Mouse (Mus musculus) limb, embryonic 12.5 days (tissue): ENCODE results near the gene Rplp0. TPM values are rescaled to one million over a fixed set of nuclear protein-coding genes. Genes with fewer than 3 reads are reported as not detected.

Experiments used
- ATAC-seq: fragments of 200-750 bp; cut with Nextera tagmentation; 2 replicates; pipeline ENCODE4 v1.8.0; 2017; ENCODE audit warnings: low read depth, moderate TSS enrichment; ENCODE audit not compliant: insufficient number of reproducible peaks, insufficient read depth, low FRiP score, low TSS enrichment
- H3K27ac ChIP-seq: fragments of 300-500 bp; sonication (generic); 2 replicates; pipeline ENCODE4 v1.5.1; 2016; ENCODE audit warnings: mild to moderate bottlenecking, moderate library complexity
- H3K27me3 ChIP-seq: fragments of 300-500 bp; sonication (generic); 2 replicates; pipeline ENCODE4 v1.6.1; 2016; ENCODE audit warnings: mild to moderate bottlenecking, moderate library complexity
- H3K36me3 ChIP-seq: fragments of 300-500 bp; sonication (generic); 2 replicates; pipeline ENCODE4 v1.6.1; 2016; ENCODE audit warnings: mild to moderate bottlenecking, moderate library complexity
- H3K4me1 ChIP-seq: fragments of 300-500 bp; sonication (generic); replicated peaks from 2 replicates; pipeline ENCODE4 v1.6.1; 2016
- H3K4me2 ChIP-seq: fragments of 300-500 bp; sonication (generic); 2 replicates; pipeline ENCODE4 v1.6.1; 2016; ENCODE audit warnings: mild to moderate bottlenecking, moderate library complexity
- H3K4me3 ChIP-seq: fragments of 300-500 bp; sonication (generic); replicated peaks from 2 replicates; pipeline ENCODE4 v1.5.1; 2016; ENCODE audit warnings: mild to moderate bottlenecking
- H3K9ac ChIP-seq: fragments of 300-500 bp; sonication (generic); replicated peaks from 2 replicates; pipeline ENCODE4 v1.6.1; 2016; ENCODE audit warnings: mild to moderate bottlenecking, moderate library complexity
- H3K9me3 ChIP-seq: fragments of 300-500 bp; sonication (generic); 2 replicates; pipeline ENCODE4 v1.6.1; 2016; ENCODE audit warnings: mild to moderate bottlenecking, moderate library complexity
- WGBS: fragments of 180-500 bp; shearing (Covaris S2); methylation state at CpG from one replicate; pipeline ENCODE4 v1.1.7; 2016; 5-methylcytosine and 5-hydroxymethylcytosine counted together
- polyA plus RNA-seq: library from polyadenylated mRNA; unstranded; fragments of >200 nt; fragmentation: Nextera tagmentation; extraction: Ambion mirVana; gene quantifications from 2 replicates; pipeline ENCODE4 v1.2.1, GENCODE M21; 2016

Gene Rplp0
- polyA plus RNA-seq, 1 experiment from 2014 or later = 1,237 TPM

- Histone ChIP-seq H3K9me3 (no peaks in the 10 kb centered on the region), H3K9ac (peak overlapping the region; percentile 23; the same call in 1 of the 2 replicates), H3K36me3 (peaks cover 39% of the 10 kb centered on the region), H3K4me1 (peaks cover 56% of the 10 kb centered on the region), H3K27ac (peak overlapping the region; percentile 72), H3K27me3 (no peaks in the 10 kb centered on the region), H3K4me2 (peak overlapping the region; percentile 7; the same call in 1 of the 2 replicates), H3K4me3 (no peak overlapping the region)
- ATAC-seq = no peak
- 50% methylated on average over 19 of the region's 19 CpGs for WGBS
Observed at GRCm38 (mm10) chr5:115542635-115543384, 16.5 kb upstream of the Rplp0 start.

- H3K4me3 ChIP-seq = no peak overlapping the region
- H3K27ac ChIP-seq = peak overlapping the region; percentile 72; the same call in 1 of the 2 replicates
- ATAC-seq = no peak; the same call in none of the 2 replicates
- H3K4me2 ChIP-seq = peak overlapping the region; percentile 19
- 56% methylated on average over 17 of the region's 17 CpGs for WGBS
- H3K9me3 ChIP-seq = no peaks in the 10 kb centered on the region
- H3K36me3 ChIP-seq = peaks cover 48% of the 10 kb centered on the region
- H3K9ac ChIP-seq = peak overlapping the region; percentile 40; the same call in 1 of the 2 replicates
- peaks cover 48% of the 10 kb centered on the region for H3K4me1 ChIP-seq
- H3K27me3 ChIP-seq = no peaks in the 10 kb centered on the region
Observed at GRCm38 (mm10) chr5:115543509-115544253, 15.6 kb upstream of the Rplp0 start.

- H3K4me2 ChIP-seq = no peak overlapping the region
- H3K9me3 ChIP-seq = no peaks in the 10 kb centered on the region
- H3K4me1 ChIP-seq = peaks cover 44% of the 10 kb centered on the region
- 0 out of 2 replicates have a peak overlapping the region, but pooled peaks have one; percentile 66 for H3K27ac ChIP-seq
- peak overlapping the region; percentile 42; the same call in 1 of the 2 replicates for H3K9ac ChIP-seq
- H3K36me3 ChIP-seq = peaks cover 58% of the 10 kb centered on the region
- H3K27me3 ChIP-seq = no peaks in the 10 kb centered on the region
- WGBS = 59% methylated on average over 18 of the region's 18 CpGs
- no peak overlapping the region for H3K4me3 ChIP-seq
- peak; percentile 12; the same call in 1 of the 2 replicates for ATAC-seq
Observed at GRCm38 (mm10) chr5:115544655-115545185, 14.5 kb upstream of the Rplp0 start.

- Histone ChIP-seq H3K27me3 (no peaks in the 10 kb centered on the region), H3K4me1 (peaks cover 44% of the 10 kb centered on the region), H3K4me2 (no peak overlapping the region), H3K9me3 (no peaks in the 10 kb centered on the region), H3K36me3 (peaks cover 67% of the 10 kb centered on the region), H3K9ac (0 out of 2 replicates have a peak overlapping the region, but pooled peaks have one; percentile 42), H3K27ac (no peak overlapping the region), H3K4me3 (no peak overlapping the region)
- 83% methylated on average over 14 of the region's 14 CpGs for WGBS
- ATAC-seq = no peak
Observed at GRCm38 (mm10) chr5:115545636-115546035, 13.6 kb upstream of the Rplp0 start.

- ATAC-seq = no peak
- H3K4me1 ChIP-seq = peaks cover 44% of the 10 kb centered on the region
Observed at GRCm38 (mm10) chr5:115546536-115546935, 12.7 kb upstream of the Rplp0 start.

GRCm38 (mm10) chr5:115547014-115547413, 12.3 kb upstream of the Rplp0 start:
- peaks cover 81% of the 10 kb centered on the region for H3K36me3 ChIP-seq
- no peak overlapping the region for H3K4me2 ChIP-seq
- H3K27ac ChIP-seq = peak overlapping the region; percentile 50
- H3K9ac ChIP-seq = peak overlapping the region; percentile 34; the same call in 1 of the 2 replicates
- no peak overlapping the region for H3K4me3 ChIP-seq
- no peak for ATAC-seq
- H3K9me3 ChIP-seq = no peaks in the 10 kb centered on the region
- peaks cover 43% of the 10 kb centered on the region for H3K4me1 ChIP-seq
- 60% methylated on average over 6 of the region's 6 CpGs for WGBS
- H3K27me3 ChIP-seq = no peaks in the 10 kb centered on the region

More at GRCm38 (mm10) chr5:115546536-115546935, 12.7 kb upstream of the Rplp0 start:
- Histone ChIP-seq H3K27me3 (no peaks in the 10 kb centered on the region), H3K27ac (peak overlapping the region; percentile 50), H3K9ac (peak overlapping the region; percentile 34), H3K9me3 (no peaks in the 10 kb centered on the region), H3K4me3 (no peak overlapping the region), H3K36me3 (peaks cover 76% of the 10 kb centered on the region), H3K4me2 (no peak overlapping the region)
- 82% methylated on average over 11 of the region's 11 CpGs for WGBS

GRCm38 (mm10) chr5:115547421-115547820, 11.8 kb upstream of the Rplp0 start:
- H3K36me3 ChIP-seq = peaks cover 85% of the 10 kb centered on the region
- no peak overlapping the region for H3K4me3 ChIP-seq
- H3K4me1 ChIP-seq = peaks cover 39% of the 10 kb centered on the region
- H3K27ac ChIP-seq = peak overlapping the region; percentile 50; the same call in 1 of the 2 replicates
- H3K27me3 ChIP-seq = no peaks in the 10 kb centered on the region
- 85% methylated on average over 7 of the region's 7 CpGs for WGBS
- H3K9ac ChIP-seq = no peak overlapping the region
- ATAC-seq = no peak
- no peaks in the 10 kb centered on the region for H3K9me3 ChIP-seq
- H3K4me2 ChIP-seq = no peak overlapping the region

- ATAC-seq = no peak
- Histone ChIP-seq H3K4me3 (no peak overlapping the region), H3K36me3 (peaks cover 97% of the 10 kb centered on the region), H3K27ac (no peak overlapping the region), H3K4me1 (peaks cover 26% of the 10 kb centered on the region), H3K9me3 (no peaks in the 10 kb centered on the region), H3K27me3 (no peaks in the 10 kb centered on the region), H3K4me2 (no peak overlapping the region), H3K9ac (no peak overlapping the region)
- WGBS = 89% methylated on average over 18 of the region's 18 CpGs
Observed at GRCm38 (mm10) chr5:115548501-115549285, 10.6 kb upstream of the Rplp0 start.

GRCm38 (mm10) chr5:115550482-115551005, 8.7 kb upstream of the Rplp0 start:
- Histone ChIP-seq H3K9ac (0 out of 2 replicates have a peak overlapping the region, but pooled peaks have one; percentile 8), H3K27ac (no peak overlapping the region), H3K27me3 (no peaks in the 10 kb centered on the region), H3K4me1 (peaks cover 8% of the 10 kb centered on the region; the same call in 1 of the 2 replicates), H3K9me3 (no peaks in the 10 kb centered on the region), H3K4me2 (no peak overlapping the region), H3K4me3 (no peak overlapping the region), H3K36me3 (peaks cover 99% of the 10 kb centered on the region)
- 72% methylated on average over 11 of the region's 11 CpGs for WGBS
- no peak for ATAC-seq

GRCm38 (mm10) chr5:115551386-115551785, 7.9 kb upstream of the Rplp0 start:
- no peaks in the 10 kb centered on the region for H3K27me3 ChIP-seq
- no peaks in the 10 kb centered on the region for H3K9me3 ChIP-seq
- no peak overlapping the region for H3K4me2 ChIP-seq
- 83% methylated on average over 12 of the region's 12 CpGs for WGBS
- no peak overlapping the region for H3K4me3 ChIP-seq
- H3K27ac ChIP-seq = no peak overlapping the region
- H3K4me1 ChIP-seq = peaks cover 8% of the 10 kb centered on the region
- ATAC-seq = no peak
- H3K36me3 ChIP-seq = peaks cover 92% of the 10 kb centered on the region
- H3K9ac ChIP-seq = no peak overlapping the region
